Mouse (Mus musculus) hematopoietic multipotent progenitor cell, adult 10-12 weeks (in vitro differentiated cells): ENCODE data around the gene Dgki. TPM values are rescaled to one million over a fixed set of nuclear protein-coding genes. Genes with fewer than 3 reads are reported as not detected.

ENCODE experiments used
- polyA plus RNA-seq: library from polyadenylated mRNA; stranded (reverse); fragments of >175 nt; gene quantifications from 2 replicates; pipeline ENCODE4 v1.2.3, GENCODE M21; 2012; ENCODE audit warnings: low replicate concordance

Gene Dgki
- 1.2 and 2.9 TPM in 2 replicates for polyA plus RNA-seq

GRCm38 (mm10) chr6:37299562-37300390, at the start of gene Dgki:
Gene Dgki, minus strand, starts transcription at chr6:37300184.

GRCm38 (mm10) chr6:36809747-36810285, 490.2 kb downstream of the Dgki start, which contains the start of gene Ptn:
Gene Ptn, minus strand, starts transcription at chr6:36810220.

Other genes starting within 250 kb of the Dgki start
- 3.9 and 7.0 TPM in 2 replicates for gene Creb3l2, start 142.0 kb upstream of the Dgki start, polyA plus RNA-seq
- gene Akr1d1, start 230.0 kb upstream of the Dgki start, polyA plus RNA-seq, result not detected in 2 replicates